Mouse (Mus musculus) left cerebral cortex, adult 11 months (tissue): ENCODE measurements around the gene Fam53b.

Experiments used
- DNase-seq: peaks from one replicate; pipeline ENCODE4 v3.0.0; 2022; ENCODE audit warnings: low spot score

Fam53b gene

GRCm38 (mm10) chr7:132787496-132788190 is 26.0 kb downstream of the Fam53b start:
- DNase-seq, result no peak

GRCm38 (mm10) chr7:132787022-132787421 is 26.7 kb downstream of the Fam53b start:
- no peak for DNase-seq

GRCm38 (mm10) chr7:132786522-132786921 is 27.2 kb downstream of the Fam53b start:
- no peak for DNase-seq

GRCm38 (mm10) chr7:132786011-132786410 is 27.7 kb downstream of the Fam53b start:
- DNase-seq, result no peak

- DNase-seq, result no peak
Observed at GRCm38 (mm10) chr7:132784101-132784500, 29.6 kb downstream of the Fam53b start.

GRCm38 (mm10) chr7:132781850-132782249 is 31.8 kb downstream of the Fam53b start:
- no peak for DNase-seq

- no peak for DNase-seq
Observed at GRCm38 (mm10) chr7:132781130-132781814, 32.4 kb downstream of the Fam53b start.

GRCm38 (mm10) chr7:132780611-132781010 is 33.1 kb downstream of the Fam53b start:
- no peak for DNase-seq

- no peak for DNase-seq
Observed at GRCm38 (mm10) chr7:132778630-132779029, 35.1 kb downstream of the Fam53b start.

GRCm38 (mm10) chr7:132777728-132778453 is 35.8 kb downstream of the Fam53b start:
- DNase-seq, result no peak

- no peak for DNase-seq
Observed at GRCm38 (mm10) chr7:132777117-132777516, 36.6 kb downstream of the Fam53b start.

- DNase-seq, result no peak
Observed at GRCm38 (mm10) chr7:132776338-132777111, 37.2 kb downstream of the Fam53b start.

- DNase-seq, result no peak
Observed at GRCm38 (mm10) chr7:132775922-132776321, 37.8 kb downstream of the Fam53b start.

GRCm38 (mm10) chr7:132775333-132775732 is 38.4 kb downstream of the Fam53b start:
- DNase-seq, result no peak

- no peak for DNase-seq
Observed at GRCm38 (mm10) chr7:132773011-132773705, 40.5 kb downstream of the Fam53b start.

GRCm38 (mm10) chr7:132772440-132772839 is 41.2 kb downstream of the Fam53b start:
- DNase-seq, result no peak

- DNase-seq, result no peak
Observed at GRCm38 (mm10) chr7:132768498-132769344, 45.0 kb downstream of the Fam53b start.

- DNase-seq, result no peak
Observed at GRCm38 (mm10) chr7:132767999-132768370, 45.7 kb downstream of the Fam53b start.

GRCm38 (mm10) chr7:132767233-132767998 is 46.3 kb downstream of the Fam53b start:
- no peak for DNase-seq
